Mouse (Mus musculus) frontal cortex, postnatal 10 days (tissue): ENCODE data around the gene Dph2.

Experiments used
- DNase-seq, 2 experiments: peaks; one replicate each; pipeline ENCODE4 v3.0.0; 2022; ENCODE audit warnings: low spot score in 2 of 2, mixed read lengths in 1 of 2

Gene Dph2

DNA sequence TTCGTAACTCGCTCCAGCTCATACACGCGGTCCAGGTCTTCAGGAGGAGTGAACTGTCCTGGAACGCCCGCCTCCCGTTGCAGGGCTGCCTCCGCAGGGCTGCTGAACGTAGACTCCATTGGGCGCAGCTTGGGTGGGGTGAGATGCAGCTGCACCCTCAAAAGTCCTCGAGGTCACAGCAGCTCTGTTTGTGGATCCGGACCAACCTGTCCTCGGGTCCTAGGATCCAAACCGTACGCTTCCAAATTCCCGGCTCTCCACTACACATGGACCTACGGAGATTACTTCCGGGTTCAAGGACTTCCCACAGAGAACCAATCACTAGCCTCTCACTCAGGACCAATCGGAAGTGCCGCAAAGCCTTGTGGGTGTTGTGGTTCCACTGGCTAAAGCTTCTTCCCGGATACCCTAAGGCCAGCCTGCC, at the start of gene Dph2:
Gene Dph2 (minus strand): TSS at position 295 of the 424 bp plus-strand sequence.
- peak; percentile 76 to 78 for DNase-seq

DNA sequence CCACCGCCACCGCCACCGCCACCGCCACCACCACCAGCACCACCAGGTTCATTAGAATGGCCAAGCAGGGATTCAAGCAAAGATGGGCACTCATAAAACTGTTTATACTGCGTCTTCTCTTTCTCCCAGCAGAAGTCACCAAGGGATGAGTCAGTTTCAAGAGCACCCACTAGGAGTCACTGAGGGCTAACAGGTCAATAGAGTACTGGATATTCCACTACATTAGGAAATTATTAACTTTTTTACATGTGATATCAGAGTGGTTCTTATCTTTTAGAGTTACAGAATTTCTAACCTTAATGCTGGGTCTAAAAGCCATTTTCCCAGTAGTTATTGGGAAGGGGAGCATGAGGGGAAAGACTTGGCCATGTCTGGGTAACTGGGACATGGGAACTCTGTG, 45.1 kb upstream of the Dph2 start:
- DNase-seq, result no peak

DNA sequence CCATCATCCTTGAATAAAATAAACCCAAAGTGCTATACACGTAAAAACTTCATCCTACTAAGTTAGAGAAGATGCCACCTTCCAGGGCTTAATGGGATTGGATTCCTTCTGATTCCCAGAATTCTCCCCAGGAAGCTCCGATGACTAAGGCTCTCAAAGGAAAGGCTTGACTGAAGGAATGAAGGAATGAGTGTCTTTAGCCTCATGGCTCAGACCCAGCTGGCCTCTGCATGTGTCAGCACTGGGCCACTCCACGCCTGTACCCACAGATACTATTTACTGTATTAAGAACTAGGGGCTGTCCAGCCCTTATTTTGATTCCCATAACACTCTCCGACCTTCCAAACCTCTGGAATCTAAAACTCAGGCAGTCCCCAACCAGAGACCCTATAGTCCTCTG, 42.2 kb upstream of the Dph2 start:
- no peak for DNase-seq

DNA sequence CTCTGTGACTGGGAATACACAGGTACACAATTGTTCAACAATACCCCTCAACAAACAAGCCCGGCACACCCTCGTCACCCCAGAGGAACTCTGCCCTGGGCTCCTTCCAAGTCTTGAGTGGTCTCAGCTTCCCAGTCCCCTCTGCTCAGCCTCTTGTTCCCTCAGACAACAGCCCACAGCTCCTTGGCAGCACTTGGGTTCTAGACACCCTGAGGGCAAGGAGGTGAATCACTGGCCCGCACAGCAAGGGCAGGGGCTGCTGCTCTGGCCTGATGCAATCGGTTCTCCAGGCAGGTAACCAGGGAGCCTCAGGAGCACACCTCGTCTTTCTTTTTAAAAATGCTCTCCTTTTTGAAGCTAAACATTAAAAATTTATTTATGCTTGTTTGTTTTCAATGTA, 41.4 kb upstream of the Dph2 start:
- DNase-seq, result no peak

DNA sequence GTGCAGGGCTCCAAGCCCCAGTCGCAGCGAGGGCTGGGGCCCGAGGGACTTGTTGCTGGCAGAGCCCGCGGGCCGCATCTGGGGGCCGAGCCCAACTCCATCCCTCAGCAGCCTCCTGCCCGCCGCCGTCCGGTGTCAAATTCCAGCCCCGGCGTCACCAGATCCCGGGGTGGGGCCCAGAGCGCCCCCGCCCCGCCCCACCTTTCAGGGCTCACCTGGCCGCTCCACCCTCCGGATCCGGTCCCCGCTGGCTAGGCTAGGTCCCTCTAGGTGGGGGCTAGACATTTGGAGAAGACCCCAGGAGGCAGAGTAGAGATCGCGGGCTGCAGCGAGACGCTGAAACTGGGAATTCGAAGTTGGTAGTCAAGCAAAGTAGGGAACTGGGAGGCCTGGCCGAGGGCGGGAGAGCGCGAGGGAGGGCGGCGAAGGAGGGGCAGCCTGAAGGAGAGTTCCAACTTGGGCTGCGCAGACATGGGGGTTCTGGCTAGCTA, 37.6 kb upstream of the Dph2 start, which contains the start of gene Artn:
Gene Artn (minus strand): TSS at position 373 of the 491 bp plus-strand sequence.
- DNase-seq, result no peak

DNA sequence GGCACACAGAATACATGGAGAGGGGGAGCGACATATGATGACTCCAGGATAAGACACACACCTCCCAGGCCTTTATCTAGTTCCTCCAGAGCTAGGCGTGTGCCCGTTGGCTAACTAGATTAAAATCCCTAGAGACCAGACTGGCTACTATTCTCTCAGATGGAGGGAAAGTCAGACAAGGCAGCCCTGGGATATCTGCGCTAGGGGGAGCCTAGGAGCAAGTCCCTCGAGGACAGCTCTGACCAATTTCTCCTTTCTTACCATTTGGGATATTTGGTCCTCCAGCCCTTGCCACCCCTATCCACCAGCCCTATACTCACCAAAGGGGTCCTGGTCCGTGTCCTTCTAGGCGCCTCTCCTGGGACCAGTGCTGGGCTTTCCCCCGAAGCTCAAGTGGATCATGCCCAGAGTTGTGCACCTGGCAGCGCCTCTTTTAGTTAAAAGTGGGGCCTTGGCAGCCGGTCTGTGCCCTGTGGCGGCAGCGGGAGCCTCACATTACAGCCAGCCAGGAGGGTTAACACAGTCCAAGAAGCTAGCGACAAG, 36.9 kb upstream of the Dph2 start:
- no peak for DNase-seq

DNA sequence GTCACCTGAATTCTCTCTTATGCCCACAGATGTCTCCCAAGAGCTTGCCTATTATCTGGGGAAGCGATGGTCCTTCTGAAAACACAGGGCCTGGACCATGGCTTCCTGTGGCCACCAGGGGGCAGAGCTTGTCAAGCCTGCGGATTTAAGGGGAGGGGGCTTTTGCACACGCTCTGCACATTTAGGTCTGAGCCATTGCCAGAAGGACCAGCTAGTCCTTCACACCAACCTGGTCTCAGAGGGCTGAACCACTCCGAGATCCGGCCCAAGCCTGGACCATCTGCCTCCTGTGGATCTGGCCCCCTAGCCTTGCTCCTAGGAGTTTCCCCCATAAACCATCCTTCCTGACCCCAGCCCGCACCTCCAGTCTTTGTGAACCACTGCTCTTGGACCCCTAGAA, 36.4 kb upstream of the Dph2 start:
- no peak for DNase-seq

DNA sequence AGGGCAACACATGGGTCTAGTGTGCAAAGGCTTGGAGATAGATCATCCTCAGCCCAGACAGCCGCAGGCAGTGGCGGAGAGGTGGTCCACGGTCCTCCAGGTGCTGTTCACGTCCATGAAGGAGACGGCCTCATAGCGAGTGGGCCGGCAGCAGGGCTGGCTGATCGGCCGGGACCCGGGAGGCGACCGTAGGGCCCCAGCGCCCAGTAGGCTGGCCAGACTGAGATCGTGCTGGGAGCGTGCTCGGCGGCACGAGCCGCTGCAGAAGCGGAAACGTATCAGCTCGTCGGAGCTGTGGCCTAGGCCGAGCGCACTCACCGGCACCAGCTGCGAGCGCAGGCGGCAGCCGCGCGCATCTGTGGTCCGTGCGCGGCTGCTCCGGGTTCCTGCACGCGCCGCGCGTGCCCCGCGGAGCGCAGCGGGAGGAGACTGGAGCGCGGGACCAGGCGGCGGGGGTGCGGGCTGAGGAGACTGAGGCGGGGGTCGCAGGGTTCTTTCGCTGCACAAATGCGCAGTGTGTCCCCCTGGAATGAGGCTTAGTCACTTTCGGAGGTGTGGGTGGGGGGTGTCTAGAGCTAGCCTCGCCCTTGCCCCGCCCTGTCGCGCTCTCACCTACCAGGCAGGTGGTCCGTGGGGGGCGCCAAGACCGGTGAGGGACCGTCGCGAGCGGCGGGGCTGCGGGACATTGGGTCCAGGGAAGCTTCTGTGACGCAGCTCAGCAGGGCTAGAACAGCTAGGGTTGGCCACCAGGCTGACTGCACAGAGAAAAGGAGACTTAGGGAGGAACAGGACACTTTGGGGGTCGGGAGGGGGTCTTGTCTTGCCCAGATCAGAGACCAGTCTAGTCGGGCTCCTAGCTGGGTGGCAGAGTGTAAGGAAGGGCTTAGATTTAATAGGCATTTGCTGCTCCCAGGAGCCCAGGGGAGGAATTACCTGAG, 35.0 kb upstream of the Dph2 start:
- peak in 1 of 2 experiments; percentile 59 for DNase-seq

DNA sequence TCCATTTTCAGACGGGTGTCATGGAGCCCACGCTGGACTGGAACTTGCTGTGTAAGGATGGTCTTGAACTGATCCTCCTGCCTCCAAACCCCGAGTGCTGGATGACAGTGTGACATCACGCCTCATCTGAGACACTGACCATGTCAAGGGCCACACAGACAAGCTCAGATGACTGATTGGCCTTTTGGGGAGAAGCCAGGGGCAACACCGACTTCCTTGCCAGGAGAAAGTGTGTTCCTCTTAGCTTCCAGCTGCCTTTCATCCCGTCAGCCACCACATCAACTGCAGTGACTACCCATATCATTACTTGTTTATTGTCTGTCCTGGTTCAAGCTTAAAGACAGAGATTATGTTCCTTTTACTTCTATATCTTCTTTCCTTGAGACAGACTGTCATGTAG, 33.1 kb upstream of the Dph2 start:
- no peak for DNase-seq

DNA sequence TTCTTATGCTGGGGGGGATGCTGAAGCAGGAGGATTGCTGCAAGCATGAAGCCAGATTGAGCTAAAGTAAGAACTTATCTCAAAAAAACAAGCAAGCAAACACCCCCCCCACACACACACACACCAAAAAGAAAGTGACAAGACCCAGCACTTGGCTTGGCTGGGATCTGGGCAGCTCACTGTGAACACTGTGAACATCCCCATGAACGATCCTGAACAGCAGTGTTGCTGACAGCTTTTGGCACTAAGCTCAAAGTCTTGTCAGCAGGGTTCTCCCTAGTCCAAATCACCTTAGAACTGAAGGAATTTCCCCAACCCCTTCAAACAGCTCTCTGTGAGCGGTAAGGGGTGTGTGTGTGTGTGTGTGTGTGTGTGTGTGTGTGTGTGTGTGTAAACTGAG, 31.6 kb upstream of the Dph2 start:
- DNase-seq, result no peak

DNA sequence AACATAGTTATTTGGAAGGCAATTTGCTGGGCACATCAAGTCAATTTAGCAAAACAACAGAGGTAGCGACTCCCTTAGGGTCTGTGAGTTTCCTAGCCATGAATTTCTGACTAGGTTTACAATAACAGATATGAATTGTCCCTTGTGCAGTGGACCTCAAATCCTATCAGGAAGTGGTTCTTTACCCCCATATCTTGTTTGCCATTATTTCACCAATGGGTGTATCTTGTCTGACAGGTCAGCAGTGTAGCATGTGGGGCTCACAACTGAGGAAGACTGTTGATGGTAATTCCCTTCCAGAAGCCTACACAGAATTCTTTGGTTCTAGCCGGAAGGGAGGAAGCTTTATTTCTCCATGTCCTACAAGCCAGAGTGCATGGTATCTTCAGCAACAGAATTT, 29.5 kb upstream of the Dph2 start:
- DNase-seq, result no peak

DNA sequence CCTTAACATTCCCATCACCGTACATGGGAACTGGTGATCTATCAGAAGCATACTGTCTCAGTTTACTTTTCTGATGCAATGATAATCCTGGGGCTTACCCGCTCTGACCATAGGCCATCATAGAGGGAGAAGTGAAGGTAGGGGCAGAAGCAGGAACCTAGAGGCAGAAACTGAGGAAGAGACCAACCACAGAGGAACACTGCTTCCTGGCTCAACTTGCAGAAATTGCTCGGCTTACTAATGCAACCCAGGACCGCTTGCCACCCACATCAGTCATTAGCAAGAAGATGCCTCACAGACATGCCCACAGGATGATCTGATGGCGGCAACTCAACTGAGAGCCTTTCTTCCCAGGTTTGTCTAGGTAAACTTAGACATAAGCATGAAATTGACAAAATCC, 26.9 kb upstream of the Dph2 start:
- DNase-seq, result no peak

DNA sequence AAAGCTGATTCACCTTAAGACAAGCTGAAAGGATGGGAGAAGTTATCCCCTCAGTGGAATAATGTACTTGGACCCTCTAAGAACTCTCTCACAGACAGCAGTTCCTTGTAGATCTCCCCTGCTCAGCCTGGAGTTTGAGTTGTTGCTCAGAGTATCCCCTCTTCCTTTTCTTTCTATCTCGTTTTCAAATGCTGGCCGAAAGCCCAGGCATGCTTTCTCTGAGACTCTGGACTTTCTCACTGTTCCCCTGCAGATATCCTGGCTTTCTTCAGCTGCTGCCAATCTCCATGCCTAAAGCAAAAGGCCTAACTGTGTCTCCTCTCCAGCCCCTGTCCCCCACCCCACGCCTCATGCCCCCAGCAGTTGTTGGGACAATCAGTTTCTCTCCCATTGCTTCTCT, 26.4 kb upstream of the Dph2 start:
- DNase-seq, result no peak

DNA sequence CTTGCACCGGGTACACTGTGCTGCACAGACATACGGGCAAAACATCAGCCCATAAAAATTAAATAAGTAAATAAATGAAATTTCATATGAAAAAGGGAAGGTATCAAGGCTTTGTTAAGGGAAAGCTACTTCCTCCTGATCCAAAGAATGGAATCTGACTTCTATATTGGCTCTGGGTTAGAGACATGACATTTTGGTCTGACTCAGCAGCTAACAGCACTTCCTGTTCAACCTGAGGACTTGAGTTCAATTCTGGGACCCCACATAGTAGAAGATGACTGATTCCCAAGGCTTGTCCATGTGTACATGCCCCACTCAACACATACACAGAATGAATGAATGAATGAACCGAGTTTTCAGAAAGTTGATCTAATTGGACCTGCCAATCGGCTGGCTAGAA, 26.0 kb upstream of the Dph2 start:
- DNase-seq, result no peak

DNA sequence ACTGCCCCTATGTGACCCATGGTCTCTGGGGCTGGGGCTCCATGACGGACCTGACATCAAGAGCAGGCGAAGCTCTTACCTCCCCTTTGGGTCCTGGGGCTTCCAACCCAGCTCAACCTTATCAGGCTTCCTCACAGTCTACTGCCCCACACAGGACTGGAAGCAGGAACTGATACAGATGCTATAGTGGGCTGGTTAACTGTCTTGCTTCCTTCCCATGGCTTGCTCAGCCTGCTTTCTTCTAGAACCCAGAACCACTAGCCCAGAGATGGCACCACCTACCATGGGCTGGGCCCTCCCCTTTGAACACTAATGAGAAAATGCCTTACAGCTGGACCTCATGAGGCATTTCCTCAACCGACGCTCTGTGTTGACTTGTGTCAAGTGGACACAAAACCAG, 25.6 kb upstream of the Dph2 start:
- no peak for DNase-seq

DNA sequence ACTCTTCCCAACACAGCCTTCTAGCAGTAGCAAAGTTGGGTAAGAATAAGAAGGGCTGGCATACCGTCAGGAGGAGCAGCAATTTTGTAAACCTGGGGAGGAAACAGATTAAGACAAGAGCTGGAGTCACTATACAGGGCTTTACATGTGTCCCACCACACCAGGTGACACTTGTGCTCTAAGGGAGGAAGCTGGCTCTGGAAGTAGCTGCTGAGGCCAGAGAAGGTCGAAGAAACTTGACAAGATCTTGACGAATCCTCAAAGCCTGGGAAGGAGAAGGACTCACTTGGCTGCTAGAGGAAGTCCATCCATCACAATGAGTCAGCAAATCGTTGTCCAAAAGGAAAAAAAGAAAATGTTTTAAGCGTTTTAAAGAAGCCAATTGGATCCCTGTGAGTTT, 24.6 kb upstream of the Dph2 start:
- DNase-seq, result no peak

DNA sequence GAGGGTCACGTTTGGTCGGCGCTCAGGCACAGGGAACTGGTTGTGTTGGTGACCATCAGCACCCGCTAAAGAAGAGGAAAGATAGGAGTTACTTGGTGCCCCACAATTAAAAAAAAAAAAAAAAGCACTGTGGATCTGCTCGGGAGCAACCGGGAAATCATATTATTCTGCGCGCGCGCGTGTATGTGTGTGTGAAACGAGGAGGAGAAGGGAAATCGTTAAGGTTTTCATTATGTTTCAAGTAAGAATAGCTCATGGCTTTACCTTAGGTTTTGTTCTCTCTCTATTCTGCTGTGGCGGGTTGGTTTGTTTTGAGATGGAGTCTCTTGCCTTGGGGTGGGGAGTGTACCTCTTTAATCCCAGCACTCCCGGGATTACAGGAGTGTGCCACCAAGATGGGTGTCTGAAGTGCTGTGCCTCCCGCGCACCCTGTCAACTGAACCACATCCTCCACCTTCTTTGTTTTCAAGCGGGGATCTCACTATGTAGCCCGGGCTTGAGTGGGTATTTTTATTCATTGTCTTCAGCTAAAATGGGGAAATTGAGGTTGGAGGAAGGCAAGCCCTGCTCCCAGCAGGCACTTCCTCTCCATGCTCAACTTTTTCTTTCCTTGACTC, 23.8 kb upstream of the Dph2 start:
- no peak for DNase-seq

DNA sequence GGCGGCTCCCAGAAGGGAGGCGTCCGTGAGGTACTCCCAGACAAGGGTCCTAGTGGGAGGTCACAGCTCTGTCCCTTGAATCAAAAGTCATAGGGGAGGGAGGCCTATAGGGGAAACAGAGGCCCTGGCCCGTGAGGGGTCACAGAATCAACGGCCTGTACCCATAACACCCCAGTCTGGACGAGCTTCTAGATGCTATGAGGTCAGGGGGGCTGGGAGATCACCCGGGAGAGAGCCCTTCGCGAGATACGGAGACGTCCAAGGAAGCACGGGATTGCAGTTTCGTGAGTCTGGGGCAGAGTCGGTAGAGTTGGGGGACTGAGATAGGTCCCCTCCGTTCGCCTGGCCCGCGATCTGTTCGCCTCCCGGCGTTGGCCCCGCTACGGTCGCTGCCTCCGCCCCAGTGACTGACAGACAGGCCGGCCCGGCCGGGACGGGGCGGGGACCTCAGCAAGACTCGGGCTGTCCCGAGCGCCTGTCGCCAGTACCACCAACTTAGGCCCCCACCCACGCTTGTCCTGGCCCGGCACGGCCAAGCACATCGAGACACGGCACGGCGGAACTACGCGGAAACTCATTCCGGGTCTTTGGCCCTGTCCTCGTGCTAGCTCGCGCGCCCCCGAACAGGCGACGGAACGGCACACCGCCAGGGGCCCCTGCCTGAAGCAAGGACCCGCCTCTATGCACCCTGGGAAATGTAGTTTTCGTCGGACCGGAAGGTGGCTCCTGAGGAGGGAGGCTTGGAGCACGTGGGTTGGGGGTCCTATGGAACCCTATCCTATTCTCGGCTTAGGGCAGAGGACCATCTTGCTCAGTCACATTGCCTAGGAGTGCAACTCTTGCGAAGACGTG, 23.0 kb upstream of the Dph2 start, which contains the start of gene Ipo13:
Gene Ipo13 (minus strand): TSS at position 409 of the 852 bp plus-strand sequence.
- peak; percentile 86 to 91 for DNase-seq

DNA sequence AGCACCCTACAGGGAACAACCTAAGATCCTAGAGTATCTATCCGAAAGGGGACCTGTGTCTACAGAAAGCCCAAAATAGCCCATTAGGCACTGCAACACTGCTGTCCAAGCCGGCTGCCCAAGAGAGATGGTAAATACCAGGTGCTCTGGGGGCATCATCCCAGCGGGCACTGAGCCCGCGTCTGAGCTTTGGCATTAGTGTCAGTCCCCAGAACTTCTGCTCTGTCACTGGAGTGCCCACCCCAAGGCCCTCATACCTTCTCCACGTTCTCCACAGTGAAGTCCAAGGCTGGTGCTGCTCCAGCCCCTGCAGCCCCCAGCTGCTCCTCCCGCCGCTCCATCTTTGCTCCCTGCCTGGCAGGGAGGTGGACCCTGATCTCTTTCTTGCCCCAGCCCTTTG, 22.2 kb upstream of the Dph2 start:
- DNase-seq, result no peak

DNA sequence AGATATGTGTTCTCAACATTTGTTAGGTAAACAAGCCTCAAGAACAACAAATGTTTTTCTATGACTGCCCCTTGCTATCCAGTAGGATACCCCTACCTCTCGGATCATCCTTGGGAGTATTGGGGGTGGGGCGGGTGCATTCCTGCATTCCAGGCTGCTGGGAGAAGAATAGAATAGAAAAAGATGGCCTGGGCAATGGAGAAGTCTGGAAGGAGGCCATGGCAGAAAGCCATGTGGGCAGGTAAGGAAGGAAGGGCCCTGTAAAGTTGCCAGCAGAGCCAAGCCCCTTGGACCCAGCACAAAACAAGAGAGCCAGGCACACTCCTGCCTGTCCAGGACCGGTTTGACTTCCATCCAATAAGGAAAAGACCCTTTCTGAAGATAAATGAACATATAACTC, 21.6 kb upstream of the Dph2 start:
- no peak for DNase-seq

DNA sequence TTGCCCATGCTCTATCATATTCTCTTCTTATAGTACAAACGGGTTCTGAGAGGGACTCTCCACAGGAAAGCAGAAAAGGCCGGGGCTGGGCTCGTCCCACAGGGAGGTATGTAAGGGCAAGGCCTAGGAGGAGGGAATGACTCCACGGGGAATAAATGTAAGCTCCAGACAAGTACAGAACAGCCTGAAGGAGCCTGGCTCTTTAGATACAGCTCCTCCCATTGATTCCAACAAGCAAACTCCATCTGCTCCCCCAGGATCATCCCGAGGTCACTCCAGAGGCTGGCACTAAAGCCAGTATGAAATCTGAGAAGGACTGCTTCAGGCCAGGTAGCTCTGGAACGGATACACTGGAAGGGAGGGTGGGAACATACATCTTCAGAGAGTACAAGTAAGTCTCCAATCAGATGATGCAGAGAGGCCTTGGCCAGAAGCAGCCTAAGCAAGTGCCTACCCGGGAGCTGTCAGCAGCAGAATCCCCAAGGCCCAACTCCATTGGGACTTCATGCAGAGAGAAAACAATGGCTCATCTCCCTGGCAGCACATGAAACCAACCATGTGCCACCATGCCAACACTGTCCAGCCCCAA, 20.9 kb upstream of the Dph2 start:
- DNase-seq, result no peak
